Mouse (Mus musculus) liver, embryonic 12.5 days (tissue): Measurements from ENCODE around the gene Hdac7. TPM values are rescaled to one million over a fixed set of nuclear protein-coding genes. Genes with fewer than 3 reads are reported as not detected.

Source experiments
- ATAC-seq: fragments of 200-750 bp; cut with Nextera tagmentation; 2 replicates; pipeline ENCODE4 v1.8.0; 2017; ENCODE audit warnings: moderate number of reproducible peaks, mild to moderate bottlenecking, moderate library complexity
- H3K27ac ChIP-seq: fragments of 300-500 bp; sonication (generic); 2 replicates; pipeline ENCODE4 v1.5.1; 2016; ENCODE audit warnings: mild to moderate bottlenecking
- H3K27me3 ChIP-seq: fragments of 300-500 bp; sonication (generic); replicated peaks from 2 replicates; pipeline ENCODE4 v1.6.1; 2016; ENCODE audit warnings: mild to moderate bottlenecking, moderate library complexity
- H3K36me3 ChIP-seq: fragments of 300-500 bp; sonication (generic); 2 replicates; pipeline ENCODE4 v1.6.1; 2016; ENCODE audit warnings: mild to moderate bottlenecking, moderate library complexity
- H3K4me1 ChIP-seq: fragments of 300-500 bp; sonication (generic); 2 replicates; pipeline ENCODE4 v1.6.1; 2016
- H3K4me2 ChIP-seq: fragments of 300-500 bp; sonication (generic); 2 replicates; pipeline ENCODE4 v1.6.1; 2016; ENCODE audit warnings: mild to moderate bottlenecking, moderate library complexity
- H3K4me3 ChIP-seq: fragments of 300-500 bp; sonication (generic); 2 replicates; pipeline ENCODE4 v1.5.1; 2016; ENCODE audit warnings: mild to moderate bottlenecking, moderate library complexity
- H3K9ac ChIP-seq: fragments of 300-500 bp; sonication (generic); 2 replicates; pipeline ENCODE4 v1.6.1; 2016; ENCODE audit warnings: mild to moderate bottlenecking, moderate library complexity
- H3K9me3 ChIP-seq: fragments of 300-500 bp; sonication (generic); replicated peaks from 2 replicates; pipeline ENCODE4 v1.6.1; 2016; ENCODE audit warnings: mild to moderate bottlenecking, moderate library complexity
- WGBS: fragments of 180-500 bp; shearing (Covaris S2); methylation state at CpG from one replicate; pipeline ENCODE4 v1.1.7; 2016; ENCODE audit not compliant: insufficient replicate concordance; 5-methylcytosine and 5-hydroxymethylcytosine counted together
- polyA plus RNA-seq: library from polyadenylated mRNA; unstranded; fragments of >200 nt; fragmentation: Nextera tagmentation; extraction: Ambion mirVana; gene quantifications from 2 replicates; pipeline ENCODE4 v1.2.1, GENCODE M21; 2016

The Hdac7 gene
- polyA plus RNA-seq, 1 experiment from 2014 or later, result 14.3 TPM

- H3K36me3 ChIP-seq, result no peaks in the 10 kb centered on the region
- H3K9me3 ChIP-seq, result no peaks in the 10 kb centered on the region
- no peak overlapping the region for H3K4me2 ChIP-seq
- no peak overlapping the region for H3K27ac ChIP-seq
- no peak overlapping the region for H3K4me3 ChIP-seq
- WGBS, result 43% methylated on average over 8 of the region's 8 CpGs
- no peak overlapping the region for H3K9ac ChIP-seq
- H3K27me3 ChIP-seq, result 0 out of 2 replicates have a peak, but pooled peaks cover 4% of the 10 kb centered on the region
- ATAC-seq, result no peak
- H3K4me1 ChIP-seq, result peaks cover 36% of the 10 kb centered on the region
These were observed 9.8 kb upstream of the Hdac7 start for GRCm38 (mm10) chr15:97854059-97854458.

- H3K4me1 ChIP-seq, result peaks cover 52% of the 10 kb centered on the region
These were observed 8.0 kb upstream of the Hdac7 start for GRCm38 (mm10) chr15:97852291-97852690.

GRCm38 (mm10) chr15:97851011-97851410 lies 6.7 kb upstream of the Hdac7 start:
- H3K4me1 ChIP-seq, result peaks cover 65% of the 10 kb centered on the region
- H3K27me3 ChIP-seq, result no peaks in the 10 kb centered on the region
- no peaks in the 10 kb centered on the region for H3K9me3 ChIP-seq
- WGBS, result 32% methylated on average over 5 of the region's 5 CpGs
- no peaks in the 10 kb centered on the region for H3K36me3 ChIP-seq
- ATAC-seq, result peak; percentile 60
- no peak overlapping the region for H3K4me3 ChIP-seq
- peak overlapping the region; percentile 77 for H3K4me2 ChIP-seq
- peak overlapping the region; percentile 14; the same call in 1 of the 2 replicates for H3K9ac ChIP-seq
- peak overlapping the region; percentile 74 for H3K27ac ChIP-seq

More at GRCm38 (mm10) chr15:97852291-97852690, 8.0 kb upstream of the Hdac7 start:
- no peak overlapping the region for H3K4me3 ChIP-seq
- H3K27ac ChIP-seq, result no peak overlapping the region
- no peak for ATAC-seq
- H3K27me3 ChIP-seq, result 0 out of 2 replicates have a peak, but pooled peaks cover 4% of the 10 kb centered on the region
- no peaks in the 10 kb centered on the region for H3K36me3 ChIP-seq
- H3K9me3 ChIP-seq, result no peaks in the 10 kb centered on the region
- no peak overlapping the region for H3K9ac ChIP-seq
- H3K4me2 ChIP-seq, result no peak overlapping the region
- WGBS, result 76% methylated on average over 3 of the region's 3 CpGs

GRCm38 (mm10) chr15:97850441-97850840 lies 6.1 kb upstream of the Hdac7 start:
- no peak for ATAC-seq
- H3K4me1 ChIP-seq, result peaks cover 71% of the 10 kb centered on the region
- peak overlapping the region; percentile 74 for H3K27ac ChIP-seq
- H3K4me2 ChIP-seq, result peak overlapping the region; percentile 77
- 14% methylated on average over 2 of the region's 2 CpGs for WGBS
- no peak overlapping the region for H3K4me3 ChIP-seq
- H3K36me3 ChIP-seq, result no peaks in the 10 kb centered on the region
- H3K9me3 ChIP-seq, result no peaks in the 10 kb centered on the region
- no peaks in the 10 kb centered on the region for H3K27me3 ChIP-seq
- H3K9ac ChIP-seq, result peak overlapping the region; percentile 14; the same call in 1 of the 2 replicates

GRCm38 (mm10) chr15:97849116-97849911 lies 5.0 kb upstream of the Hdac7 start:
- Histone ChIP-seq H3K36me3 (no peaks in the 10 kb centered on the region), H3K4me2 (peak overlapping the region; percentile 77), H3K27ac (peak overlapping the region; percentile 75), H3K4me3 (peak overlapping the region; percentile 53), H3K9ac (peak overlapping the region; percentile 51), H3K27me3 (no peaks in the 10 kb centered on the region), H3K4me1 (peaks cover 82% of the 10 kb centered on the region), H3K9me3 (no peaks in the 10 kb centered on the region)
- ATAC-seq, result peak; percentile 47
- 6% methylated on average over 19 of the region's 19 CpGs for WGBS

GRCm38 (mm10) chr15:97847866-97848265 lies 3.6 kb upstream of the Hdac7 start:
- Histone ChIP-seq H3K27me3 (no peaks in the 10 kb centered on the region), H3K4me1 (peaks cover 93% of the 10 kb centered on the region), H3K4me2 (peak overlapping the region; percentile 77), H3K4me3 (peak overlapping the region; percentile 36), H3K9me3 (no peaks in the 10 kb centered on the region), H3K27ac (peak overlapping the region; percentile 81), H3K9ac (peak overlapping the region; percentile 37), H3K36me3 (no peaks in the 10 kb centered on the region)
- WGBS, result 54% methylated on average over 2 of the region's 2 CpGs
- no peak for ATAC-seq

GRCm38 (mm10) chr15:97847285-97847684 lies 3.0 kb upstream of the Hdac7 start:
- Histone ChIP-seq H3K27me3 (no peaks in the 10 kb centered on the region), H3K9me3 (no peaks in the 10 kb centered on the region), H3K9ac (peak overlapping the region; percentile 43), H3K4me3 (peak overlapping the region; percentile 36), H3K27ac (peak overlapping the region; percentile 81), H3K36me3 (no peaks in the 10 kb centered on the region), H3K4me2 (peak overlapping the region; percentile 77), H3K4me1 (peaks cover 95% of the 10 kb centered on the region)
- peak; percentile 76 for ATAC-seq
- WGBS, result 24% methylated on average over 4 of the region's 4 CpGs

- Histone ChIP-seq H3K4me1 (peaks cover 98% of the 10 kb centered on the region), H3K9me3 (no peaks in the 10 kb centered on the region), H3K36me3 (no peaks in the 10 kb centered on the region), H3K4me3 (no peak overlapping the region), H3K27ac (peak overlapping the region; percentile 81), H3K9ac (no peak overlapping the region), H3K27me3 (no peaks in the 10 kb centered on the region), H3K4me2 (peak overlapping the region; percentile 77)
- WGBS, result 54% methylated on average over 11 of the region's 11 CpGs
- no peak for ATAC-seq
These were observed 2.0 kb upstream of the Hdac7 start for GRCm38 (mm10) chr15:97846121-97846882.

- peak overlapping the region; percentile 40 for H3K4me3 ChIP-seq
- peaks cover 100% of the 10 kb centered on the region for H3K4me1 ChIP-seq
- peak overlapping the region; percentile 60 for H3K9ac ChIP-seq
- no peak for ATAC-seq
- H3K36me3 ChIP-seq, result no peaks in the 10 kb centered on the region
- peak overlapping the region; percentile 63 for H3K4me2 ChIP-seq
- peak overlapping the region; percentile 81 for H3K27ac ChIP-seq
- 31% methylated on average over 7 of the region's 7 CpGs for WGBS
- H3K9me3 ChIP-seq, result no peaks in the 10 kb centered on the region
- H3K27me3 ChIP-seq, result no peaks in the 10 kb centered on the region
These were observed 1.1 kb downstream of the Hdac7 start for GRCm38 (mm10) chr15:97843247-97843651.

- no peak for ATAC-seq
- H3K36me3 ChIP-seq, result no peaks in the 10 kb centered on the region
- H3K9ac ChIP-seq, result no peak overlapping the region
- no peak overlapping the region for H3K4me3 ChIP-seq
- no peaks in the 10 kb centered on the region for H3K9me3 ChIP-seq
- WGBS, result 76% methylated on average over 6 of the region's 6 CpGs
- H3K27ac ChIP-seq, result peak overlapping the region; percentile 24; the same call in 1 of the 2 replicates
- H3K4me1 ChIP-seq, result peaks cover 100% of the 10 kb centered on the region
- H3K4me2 ChIP-seq, result peak overlapping the region; percentile 63
- H3K27me3 ChIP-seq, result no peaks in the 10 kb centered on the region
These were observed 2.2 kb downstream of the Hdac7 start for GRCm38 (mm10) chr15:97842058-97842457.

GRCm38 (mm10) chr15:97841383-97841782 lies 2.9 kb downstream of the Hdac7 start:
- 63% methylated on average over 6 of the region's 6 CpGs for WGBS
- H3K4me1 ChIP-seq, result peaks cover 99% of the 10 kb centered on the region
- ATAC-seq, result no peak
- no peaks in the 10 kb centered on the region for H3K36me3 ChIP-seq
- no peak overlapping the region for H3K4me3 ChIP-seq
- H3K9ac ChIP-seq, result no peak overlapping the region
- 0 out of 2 replicates have a peak overlapping the region, but pooled peaks have one; percentile 6 for H3K4me2 ChIP-seq
- peak overlapping the region; percentile 24 for H3K27ac ChIP-seq
- H3K27me3 ChIP-seq, result no peaks in the 10 kb centered on the region
- no peaks in the 10 kb centered on the region for H3K9me3 ChIP-seq

- peak overlapping the region; percentile 27; the same call in 1 of the 2 replicates for H3K27ac ChIP-seq
- no peak for ATAC-seq
- no peaks in the 10 kb centered on the region for H3K9me3 ChIP-seq
- H3K36me3 ChIP-seq, result no peaks in the 10 kb centered on the region
- H3K4me1 ChIP-seq, result peaks cover 98% of the 10 kb centered on the region
- no peak overlapping the region for H3K9ac ChIP-seq
- H3K27me3 ChIP-seq, result no peaks in the 10 kb centered on the region
- H3K4me3 ChIP-seq, result no peak overlapping the region
- WGBS, result 76% methylated on average over 1 of the region's 1 CpGs
- no peak overlapping the region for H3K4me2 ChIP-seq
These were observed 3.5 kb downstream of the Hdac7 start for GRCm38 (mm10) chr15:97840781-97841180.
